Mouse (Mus musculus): ENCODE measurements at regions not wholly inside any gene's neighbourhood (a gene's known extent, or its start where the extent isn't known, plus 50 kb on each side); places are given as distances from the start of the nearest gene placed in this dataset.

GRCm38 (mm10) chr2:109554644-109555043 is 119.9 kb upstream of the Bdnf start:
- Histone ChIP-seq H3K9me3 (ENCODE audit: control insufficient read depth, low read length) (no peaks in the 10 kb centered on the region), H3K4me1 (replicated peaks; ENCODE audit: control insufficient read depth, insufficient read depth) (no peaks in the 10 kb centered on the region), H3K4me3 (ENCODE audit: low read depth, low read length) (no peak overlapping the region), H3K4me2 (replicated peaks; ENCODE audit: low read depth) (no peak overlapping the region), H3K36me3 (ENCODE audit: control insufficient read depth, insufficient read depth, low read length) (no peaks in the 10 kb centered on the region), H3K27ac (replicated peaks) (no peak overlapping the region), H3K27me3 (ENCODE audit: control insufficient read depth, insufficient read depth, low read length) (no peaks in the 10 kb centered on the region), H3K9ac (ENCODE audit: low read length) (no peak overlapping the region)
- ATAC-seq (ENCODE audit: low FRiP score, low TSS enrichment) = no peak
- 64% methylated on average over 6 of the region's 6 CpGs for WGBS
- no peak for DNase-seq (ENCODE audit: low spot score)
- TF ChIP-seq EP300 (optimal IDR thresholded peaks at IDR 0.05) (no peak), CTCF (IDR thresholded peaks at IDR 0.05; ENCODE audit: low read depth) (no peak)

- TF ChIP-seq EP300 (optimal IDR thresholded peaks at IDR 0.05) (no peak), CTCF (IDR thresholded peaks at IDR 0.05; ENCODE audit: low read depth) (no peak)
- WGBS = 80% methylated on average over 9 of the region's 9 CpGs
- H3K9ac ChIP-seq (ENCODE audit: low read length) = no peak overlapping the region
- H3K9me3 ChIP-seq (ENCODE audit: control insufficient read depth, low read length) = no peaks in the 10 kb centered on the region
- ATAC-seq (ENCODE audit: low FRiP score, low TSS enrichment) (no peak), DNase-seq (ENCODE audit: low spot score) (no peak)
- no peaks in the 10 kb centered on the region for H3K4me1 ChIP-seq (replicated peaks; ENCODE audit: control insufficient read depth, insufficient read depth)
- H3K4me2 ChIP-seq (replicated peaks; ENCODE audit: low read depth) = no peak overlapping the region
- no peaks in the 10 kb centered on the region for H3K36me3 ChIP-seq (ENCODE audit: control insufficient read depth, insufficient read depth, low read length)
- no peak overlapping the region for H3K4me3 ChIP-seq (ENCODE audit: low read depth, low read length)
- no peak overlapping the region for H3K27ac ChIP-seq (replicated peaks)
- no peaks in the 10 kb centered on the region for H3K27me3 ChIP-seq (ENCODE audit: control insufficient read depth, insufficient read depth, low read length)
Observed at GRCm38 (mm10) chr2:109559088-109560030, 115.1 kb upstream of the Bdnf start.

GRCm38 (mm10) chr2:109562996-109563395 is 111.5 kb upstream of the Bdnf start:
- no peak for ATAC-seq (ENCODE audit: low FRiP score, low TSS enrichment)
- no peak overlapping the region for H3K27ac ChIP-seq (replicated peaks)
- no peaks in the 10 kb centered on the region for H3K36me3 ChIP-seq (ENCODE audit: control insufficient read depth, insufficient read depth, low read length)
- no peak overlapping the region for H3K9ac ChIP-seq (ENCODE audit: low read length)
- no peaks in the 10 kb centered on the region for H3K4me1 ChIP-seq (replicated peaks; ENCODE audit: control insufficient read depth, insufficient read depth)
- H3K27me3 ChIP-seq (ENCODE audit: control insufficient read depth, insufficient read depth, low read length) = no peaks in the 10 kb centered on the region
- H3K4me3 ChIP-seq (ENCODE audit: low read depth, low read length) = no peak overlapping the region
- WGBS = 57% methylated on average over 3 of the region's 3 CpGs
- no peak overlapping the region for H3K4me2 ChIP-seq (replicated peaks; ENCODE audit: low read depth)
- no peak for TF ChIP-seq CTCF (IDR thresholded peaks at IDR 0.05; ENCODE audit: low read depth)
- no peak for TF ChIP-seq EP300 (optimal IDR thresholded peaks at IDR 0.05)
- DNase-seq (ENCODE audit: low spot score) = no peak
- H3K9me3 ChIP-seq (ENCODE audit: control insufficient read depth, low read length) = no peaks in the 10 kb centered on the region

GRCm38 (mm10) chr2:109576946-109577345 is 97.6 kb upstream of the Bdnf start:
- no peak overlapping the region for H3K27ac ChIP-seq (replicated peaks)
- TF ChIP-seq EP300 (optimal IDR thresholded peaks at IDR 0.05) = no peak
- TF ChIP-seq CTCF (IDR thresholded peaks at IDR 0.05; ENCODE audit: low read depth) = no peak

GRCm38 (mm10) chr2:109578870-109579310 is 95.6 kb upstream of the Bdnf start:
- H3K4me3 ChIP-seq (ENCODE audit: low read depth, low read length) = no peak overlapping the region
- no peaks in the 10 kb centered on the region for H3K36me3 ChIP-seq (ENCODE audit: control insufficient read depth, insufficient read depth, low read length)
- DNase-seq (ENCODE audit: low spot score) (peak; percentile 49), ATAC-seq (ENCODE audit: low FRiP score, low TSS enrichment) (peak; percentile 91)
- H3K4me1 ChIP-seq (replicated peaks; ENCODE audit: control insufficient read depth, insufficient read depth) = no peaks in the 10 kb centered on the region
- 5% methylated on average over 6 of the region's 6 CpGs for WGBS
- no peaks in the 10 kb centered on the region for H3K9me3 ChIP-seq (ENCODE audit: control insufficient read depth, low read length)
- H3K27me3 ChIP-seq (ENCODE audit: control insufficient read depth, insufficient read depth, low read length) = no peaks in the 10 kb centered on the region
- H3K4me2 ChIP-seq (replicated peaks; ENCODE audit: low read depth) = peak overlapping the region; percentile 3; the same call in 1 of the 2 replicates
- H3K9ac ChIP-seq (ENCODE audit: low read length) = no peak overlapping the region
- TF ChIP-seq EP300 (optimal IDR thresholded peaks at IDR 0.05) (no peak), CTCF (IDR thresholded peaks at IDR 0.05; ENCODE audit: low read depth) (no peak)
- H3K27ac ChIP-seq (replicated peaks) = no peak overlapping the region

More at GRCm38 (mm10) chr2:109576946-109577345, 97.6 kb upstream of the Bdnf start:
- Histone ChIP-seq H3K4me3 (ENCODE audit: low read depth, low read length) (no peak overlapping the region), H3K9me3 (ENCODE audit: control insufficient read depth, low read length) (no peaks in the 10 kb centered on the region), H3K4me2 (replicated peaks; ENCODE audit: low read depth) (no peak overlapping the region), H3K4me1 (replicated peaks; ENCODE audit: control insufficient read depth, insufficient read depth) (no peaks in the 10 kb centered on the region), H3K27me3 (ENCODE audit: control insufficient read depth, insufficient read depth, low read length) (no peaks in the 10 kb centered on the region), H3K36me3 (ENCODE audit: control insufficient read depth, insufficient read depth, low read length) (no peaks in the 10 kb centered on the region), H3K9ac (ENCODE audit: low read length) (no peak overlapping the region)
- no peak for ATAC-seq (ENCODE audit: low FRiP score, low TSS enrichment)
- no peak for DNase-seq (ENCODE audit: low spot score)

Measured in stomach, postnatal 0 days (tissue).